Mouse (Mus musculus) splenic B cell, adult 2 months (primary cell): ENCODE measurements around the gene 4930404N11Rik.
A peak's percentile ranks its signal among the peaks of the same experiment; 100 is the strongest.

Experiments used
- DNase-seq: peaks from one replicate; pipeline ENCODE4 v3.0.0-alpha.2; 2011; ENCODE audit warnings: low read depth, low spot score
- H3K27me3 ChIP-seq: 2 replicates; pipeline ENCODE4 v1.6.1; 2012; ENCODE audit warnings: mild to moderate bottlenecking, low read length, moderate library complexity, mixed read lengths; ENCODE audit not compliant: control insufficient read depth, poor library complexity, insufficient read depth, severe bottlenecking
- H3K36me3 ChIP-seq: 2 replicates; pipeline ENCODE4 v1.6.1; 2012; ENCODE audit warnings: mild to moderate bottlenecking, low read length, moderate library complexity, mixed read lengths; ENCODE audit not compliant: control insufficient read depth, poor library complexity, insufficient read depth, severe bottlenecking

4930404N11Rik gene

GRCm38 (mm10) chr10:81395127-81395526, 29.5 kb upstream of the 4930404N11Rik start:
- no peaks in the 10 kb centered on the region for H3K27me3 ChIP-seq
- H3K36me3 ChIP-seq: no peaks in the 10 kb centered on the region; the same call in 1 of the 2 replicates
- peak; percentile 86 for DNase-seq

- DNase-seq: no peak
- Histone ChIP-seq H3K36me3 (no peaks in the 10 kb centered on the region), H3K27me3 (no peaks in the 10 kb centered on the region)
Observed at GRCm38 (mm10) chr10:81393456-81394063, 27.9 kb upstream of the 4930404N11Rik start.

- no peak for DNase-seq
- Histone ChIP-seq H3K36me3 (no peaks in the 10 kb centered on the region), H3K27me3 (no peaks in the 10 kb centered on the region)
Observed at GRCm38 (mm10) chr10:81392781-81393185, 27.2 kb upstream of the 4930404N11Rik start, which contains the start of gene Smim24. Smim24 (plus strand) TSS chr10:81393051.

- DNase-seq: no peak
- H3K27me3 ChIP-seq: no peaks in the 10 kb centered on the region
- no peaks in the 10 kb centered on the region; the same call in 1 of the 2 replicates for H3K36me3 ChIP-seq
Observed at GRCm38 (mm10) chr10:81392270-81392669, 26.7 kb upstream of the 4930404N11Rik start.

- no peak for DNase-seq
- Histone ChIP-seq H3K27me3 (no peaks in the 10 kb centered on the region), H3K36me3 (peaks cover 3% of the 10 kb centered on the region; the same call in 1 of the 2 replicates)
Observed at GRCm38 (mm10) chr10:81390678-81390965, 25.0 kb upstream of the 4930404N11Rik start.

GRCm38 (mm10) chr10:81389801-81390677, 24.4 kb upstream of the 4930404N11Rik start:
- no peaks in the 10 kb centered on the region for H3K27me3 ChIP-seq
- peak; percentile 79 for DNase-seq
- peaks cover 3% of the 10 kb centered on the region; the same call in 1 of the 2 replicates for H3K36me3 ChIP-seq

GRCm38 (mm10) chr10:81389373-81389772, 23.8 kb upstream of the 4930404N11Rik start:
- no peak for DNase-seq
- no peaks in the 10 kb centered on the region for H3K27me3 ChIP-seq
- peaks cover 3% of the 10 kb centered on the region; the same call in 1 of the 2 replicates for H3K36me3 ChIP-seq

- Histone ChIP-seq H3K27me3 (no peaks in the 10 kb centered on the region), H3K36me3 (peaks cover 3% of the 10 kb centered on the region; the same call in 1 of the 2 replicates)
- DNase-seq: no peak
Observed at GRCm38 (mm10) chr10:81388505-81389055, 23.0 kb upstream of the 4930404N11Rik start, which contains the start of gene Gm48552. Gm48552 (plus strand) TSS chr10:81389005.

GRCm38 (mm10) chr10:81387716-81388115, 22.1 kb upstream of the 4930404N11Rik start:
- no peak for DNase-seq
- Histone ChIP-seq H3K36me3 (peaks cover 3% of the 10 kb centered on the region; the same call in 1 of the 2 replicates), H3K27me3 (no peaks in the 10 kb centered on the region)

- H3K36me3 ChIP-seq: peaks cover 3% of the 10 kb centered on the region; the same call in 1 of the 2 replicates
- DNase-seq: no peak
Observed at GRCm38 (mm10) chr10:81385603-81386306, 20.1 kb upstream of the 4930404N11Rik start.

GRCm38 (mm10) chr10:81384605-81384982, 19.0 kb upstream of the 4930404N11Rik start:
- DNase-seq: no peak
- no peaks in the 10 kb centered on the region for H3K27me3 ChIP-seq
- peaks cover 3% of the 10 kb centered on the region; the same call in 1 of the 2 replicates for H3K36me3 ChIP-seq

More at GRCm38 (mm10) chr10:81385603-81386306, 20.1 kb upstream of the 4930404N11Rik start:
- no peaks in the 10 kb centered on the region for H3K27me3 ChIP-seq

- peak; percentile 99 for DNase-seq
- Histone ChIP-seq H3K36me3 (peaks cover 3% of the 10 kb centered on the region; the same call in 1 of the 2 replicates), H3K27me3 (no peaks in the 10 kb centered on the region)
Observed at GRCm38 (mm10) chr10:81383802-81384604, 18.4 kb upstream of the 4930404N11Rik start, which contains the start of the genes Dohh and Gm48551. Dohh (plus strand) TSS chr10:81384428. Gm48551 (plus strand) TSS chr10:81384466.

- no peak for DNase-seq
- 0 out of 2 replicates have a peak, but pooled peaks cover 1% of the 10 kb centered on the region for H3K36me3 ChIP-seq
- no peaks in the 10 kb centered on the region for H3K27me3 ChIP-seq
Observed at GRCm38 (mm10) chr10:81382039-81382438, 16.4 kb upstream of the 4930404N11Rik start.
